Mouse (Mus musculus) splenic B cell, adult 2 months (primary cell): ENCODE measurements around the gene Ccdc32.

ENCODE experiments used
- DNase-seq: peaks from one replicate; pipeline ENCODE4 v3.0.0-alpha.2; 2011; ENCODE audit warnings: low read depth, low spot score
- H3K27me3 ChIP-seq: 2 replicates; pipeline ENCODE4 v1.6.1; 2012; ENCODE audit warnings: mild to moderate bottlenecking, low read length, moderate library complexity, mixed read lengths; ENCODE audit not compliant: control insufficient read depth, poor library complexity, insufficient read depth, severe bottlenecking
- H3K36me3 ChIP-seq: 2 replicates; pipeline ENCODE4 v1.6.1; 2012; ENCODE audit warnings: mild to moderate bottlenecking, low read length, moderate library complexity, mixed read lengths; ENCODE audit not compliant: control insufficient read depth, poor library complexity, insufficient read depth, severe bottlenecking

Gene Ccdc32

DNA sequence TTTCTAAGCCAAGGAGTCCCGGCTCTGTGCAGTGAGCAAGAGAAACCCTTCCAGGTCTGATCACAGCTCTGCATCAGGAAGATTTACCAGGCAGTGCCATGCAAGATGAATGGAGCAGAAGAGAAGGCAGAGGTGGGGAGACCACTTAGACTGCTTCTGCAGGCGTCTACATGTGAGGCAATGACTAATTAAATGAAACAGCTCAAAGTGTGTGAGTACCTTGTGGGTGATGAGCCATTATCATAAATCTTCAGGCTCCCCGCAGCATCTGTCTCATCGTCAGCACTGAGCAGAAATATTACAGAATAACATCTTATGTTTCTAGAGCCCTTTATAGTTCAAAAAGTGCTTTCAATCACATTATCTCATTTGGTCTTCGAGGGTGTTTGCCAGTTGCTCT lies 33.7 kb downstream of the Ccdc32 start:
- no peak for DNase-seq
- H3K27me3 ChIP-seq, result no peaks in the 10 kb centered on the region
- no peaks in the 10 kb centered on the region for H3K36me3 ChIP-seq

DNA sequence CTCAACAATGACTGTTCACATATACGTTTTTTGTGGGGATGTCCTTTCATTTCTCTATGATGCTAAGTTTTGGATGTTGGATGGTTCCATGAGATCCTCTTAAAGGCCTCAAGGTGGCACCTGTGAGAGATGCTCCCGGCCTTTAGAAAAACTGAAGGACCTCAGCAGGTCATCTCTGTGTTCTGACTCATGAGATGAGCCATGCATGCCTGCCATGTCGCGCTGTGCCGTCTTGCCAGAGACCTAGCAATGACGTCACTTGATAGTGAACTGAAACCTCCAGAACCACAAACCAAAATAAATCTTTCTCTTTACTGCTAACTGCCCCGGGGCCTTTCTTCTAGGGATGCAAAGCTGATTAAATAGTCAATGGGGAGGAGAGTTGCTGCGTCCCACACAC lies 45.4 kb downstream of the Ccdc32 start:
- DNase-seq, result peak; percentile 48
- Histone ChIP-seq H3K36me3 (no peaks in the 10 kb centered on the region), H3K27me3 (no peaks in the 10 kb centered on the region)

DNA sequence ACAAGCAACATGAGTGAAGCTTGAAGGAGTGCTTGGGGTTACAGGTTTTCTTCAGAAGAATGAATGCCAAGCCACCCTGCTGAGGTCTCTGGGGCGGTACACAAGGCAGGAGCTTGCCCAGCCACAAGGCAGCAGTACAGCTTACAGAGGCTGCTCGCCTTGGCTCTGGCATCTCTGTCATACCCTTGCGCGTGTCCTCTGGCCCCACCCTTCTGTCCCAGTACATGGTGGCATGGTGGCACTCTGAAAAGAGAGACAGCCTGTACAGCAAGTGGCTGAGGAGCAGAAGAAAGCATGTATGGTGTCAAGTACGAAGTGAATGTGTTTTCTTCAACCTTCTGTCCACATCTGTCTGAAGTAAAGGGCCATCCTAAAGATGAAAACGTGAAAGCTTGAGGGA lies 48.4 kb downstream of the Ccdc32 start:
- no peaks in the 10 kb centered on the region for H3K27me3 ChIP-seq
- H3K36me3 ChIP-seq, result no peaks in the 10 kb centered on the region
- DNase-seq, result no peak

DNA sequence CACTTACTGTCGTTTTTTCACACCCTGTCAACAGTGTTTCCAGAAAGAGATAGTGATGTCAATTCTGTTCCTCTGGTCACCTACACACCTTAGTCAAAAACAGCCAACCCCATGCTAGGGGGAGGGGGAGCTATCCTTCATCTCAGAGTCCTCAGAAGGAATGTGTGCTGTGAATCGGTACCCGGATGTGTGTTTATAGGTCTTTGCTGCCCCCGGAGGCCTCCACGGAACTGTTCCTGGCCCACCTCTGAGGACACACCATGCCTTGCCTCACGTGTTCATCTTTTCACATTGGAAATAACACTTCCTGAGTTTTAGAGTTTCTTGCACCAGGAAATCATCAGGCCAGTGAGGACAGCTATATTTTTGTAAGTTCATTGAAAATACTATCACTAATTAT lies 51.1 kb downstream of the Ccdc32 start:
- peak; percentile 36 for DNase-seq
- H3K27me3 ChIP-seq, result no peaks in the 10 kb centered on the region
- H3K36me3 ChIP-seq, result no peaks in the 10 kb centered on the region

DNA sequence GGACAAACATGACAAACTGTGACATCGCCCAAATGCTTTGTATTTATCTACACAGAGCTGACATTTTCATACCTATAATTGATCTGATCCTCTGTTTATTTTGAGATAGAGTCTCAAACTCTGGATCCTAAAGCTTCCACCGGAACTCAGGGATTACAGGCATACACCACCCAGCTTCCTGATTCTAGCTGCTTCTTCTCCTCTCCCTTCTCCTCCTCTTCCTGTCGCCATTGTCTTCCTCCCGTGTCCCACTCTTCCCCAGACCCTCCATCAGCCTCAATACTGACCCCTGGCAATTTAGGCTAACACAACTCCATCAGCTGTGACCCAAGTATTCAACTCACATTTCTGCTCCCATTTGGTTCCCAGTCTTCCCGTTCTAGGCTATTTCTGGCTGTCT lies 52.3 kb downstream of the Ccdc32 start:
- no peaks in the 10 kb centered on the region for H3K36me3 ChIP-seq
- no peak for DNase-seq
- H3K27me3 ChIP-seq, result no peaks in the 10 kb centered on the region

DNA sequence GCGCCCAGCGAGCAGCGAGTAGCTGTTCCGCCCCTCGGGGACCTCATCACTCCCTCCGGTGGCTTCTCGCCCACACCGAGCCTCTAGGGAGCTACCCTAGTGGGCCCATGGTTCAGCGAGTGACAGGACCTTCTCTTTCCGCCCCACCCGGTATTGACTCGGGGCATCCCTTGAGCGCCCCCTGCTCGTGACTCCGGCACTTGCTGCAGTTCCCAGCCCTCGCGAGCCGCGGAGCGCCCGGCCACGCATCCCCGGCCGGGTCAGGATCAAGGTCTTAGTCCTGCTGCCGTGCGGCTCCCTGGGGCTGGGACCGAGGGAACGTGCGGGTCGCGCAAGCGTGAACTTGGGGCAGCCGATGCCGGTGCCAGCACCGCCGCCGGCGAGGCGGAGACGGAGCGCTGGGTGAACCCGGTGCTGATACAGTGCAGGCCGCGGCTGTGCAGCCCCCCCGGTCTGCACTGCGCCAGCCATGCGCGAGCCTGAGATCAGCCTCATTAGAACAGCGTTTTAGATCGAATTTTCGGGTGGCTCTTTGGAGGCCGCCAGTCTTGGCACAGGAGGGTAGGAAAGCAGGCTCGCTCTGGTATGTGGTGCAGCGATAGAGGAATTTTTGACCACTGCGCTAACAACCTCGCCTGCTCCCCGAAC lies 52.8 kb downstream of the Ccdc32 start:
- Histone ChIP-seq H3K27me3 (no peaks in the 10 kb centered on the region), H3K36me3 (no peaks in the 10 kb centered on the region)
- peak; percentile 96 for DNase-seq

DNA sequence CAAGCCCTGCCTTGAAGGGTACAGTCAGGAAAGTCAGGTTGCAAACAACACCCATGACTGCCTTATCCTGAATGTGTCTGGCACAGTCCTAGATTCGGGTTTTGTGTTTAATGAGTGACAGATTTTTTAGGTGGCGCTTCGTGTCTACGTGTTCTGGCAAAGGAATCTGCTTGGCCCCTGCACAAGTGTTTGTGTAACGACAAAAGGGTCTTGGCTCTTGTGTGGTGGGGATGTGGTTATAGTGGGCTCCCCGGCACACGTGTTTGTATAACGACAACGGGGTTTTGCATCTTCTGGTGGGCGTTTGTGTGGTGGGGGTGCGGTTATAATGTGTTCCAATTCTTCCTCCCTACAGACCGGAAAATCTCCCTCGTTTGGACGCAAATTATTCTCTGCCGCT lies 53.3 kb downstream of the Ccdc32 start:
- no peak for DNase-seq
- no peaks in the 10 kb centered on the region for H3K27me3 ChIP-seq

DNA sequence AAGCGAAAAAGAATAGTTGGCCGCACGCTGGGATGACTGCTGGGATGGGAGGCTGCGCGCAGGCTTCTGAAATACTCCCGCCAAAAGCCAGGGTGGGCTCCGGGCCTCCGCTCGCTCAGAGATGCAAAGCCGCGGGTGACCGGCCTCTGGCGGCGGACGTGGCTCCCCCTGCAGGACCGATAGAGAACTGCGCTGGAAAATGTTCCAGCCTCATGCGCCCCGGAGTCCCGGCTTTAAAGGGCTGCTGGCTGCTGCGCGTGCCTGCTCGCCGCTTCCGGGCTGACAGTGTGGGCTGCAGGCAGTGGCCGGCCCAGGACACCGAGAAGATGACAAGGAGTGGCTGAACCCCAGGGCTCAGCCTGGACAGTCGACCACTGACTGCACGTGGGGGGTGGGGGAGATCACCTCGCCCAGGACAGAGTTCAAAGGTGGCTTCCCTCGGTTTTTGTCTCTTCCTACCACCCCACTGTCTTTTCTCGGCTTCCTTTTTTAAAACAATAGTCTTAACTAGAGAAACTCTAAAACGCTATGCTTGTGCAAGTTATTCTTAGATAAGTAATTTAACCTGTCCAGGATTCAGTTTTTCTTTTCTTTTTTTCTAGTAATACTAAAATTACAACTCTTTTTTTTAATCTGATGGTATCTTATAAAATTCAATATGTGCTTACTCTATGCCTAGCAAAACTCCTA lies 56.4 kb downstream of the Ccdc32 start:
- Histone ChIP-seq H3K36me3 (no peaks in the 10 kb centered on the region), H3K27me3 (no peaks in the 10 kb centered on the region)
- DNase-seq, result peak; percentile 88

More for the DNA sequence above, 53.3 kb downstream of the Ccdc32 start:
- no peaks in the 10 kb centered on the region for H3K36me3 ChIP-seq

DNA sequence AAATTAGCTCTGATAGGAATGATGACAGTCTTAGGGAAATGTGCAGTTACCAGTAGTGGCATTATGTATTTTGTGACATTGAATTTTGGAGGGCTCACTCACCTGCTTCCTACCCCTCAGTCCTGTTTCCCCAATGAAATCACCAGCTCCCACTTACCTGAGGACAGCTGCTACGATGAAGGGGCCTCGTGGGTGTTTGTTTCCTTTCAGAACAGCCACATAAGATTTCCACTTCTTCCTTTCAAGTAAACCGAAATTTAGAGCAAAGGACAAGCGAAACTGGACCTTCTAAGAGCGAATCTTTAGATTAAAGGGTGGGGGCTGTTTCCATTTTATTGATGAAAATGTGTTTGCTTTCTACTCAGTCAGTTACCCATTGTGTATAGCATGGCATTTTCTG lies 57.1 kb downstream of the Ccdc32 start:
- H3K36me3 ChIP-seq, result no peaks in the 10 kb centered on the region
- no peaks in the 10 kb centered on the region for H3K27me3 ChIP-seq
- DNase-seq, result no peak

DNA sequence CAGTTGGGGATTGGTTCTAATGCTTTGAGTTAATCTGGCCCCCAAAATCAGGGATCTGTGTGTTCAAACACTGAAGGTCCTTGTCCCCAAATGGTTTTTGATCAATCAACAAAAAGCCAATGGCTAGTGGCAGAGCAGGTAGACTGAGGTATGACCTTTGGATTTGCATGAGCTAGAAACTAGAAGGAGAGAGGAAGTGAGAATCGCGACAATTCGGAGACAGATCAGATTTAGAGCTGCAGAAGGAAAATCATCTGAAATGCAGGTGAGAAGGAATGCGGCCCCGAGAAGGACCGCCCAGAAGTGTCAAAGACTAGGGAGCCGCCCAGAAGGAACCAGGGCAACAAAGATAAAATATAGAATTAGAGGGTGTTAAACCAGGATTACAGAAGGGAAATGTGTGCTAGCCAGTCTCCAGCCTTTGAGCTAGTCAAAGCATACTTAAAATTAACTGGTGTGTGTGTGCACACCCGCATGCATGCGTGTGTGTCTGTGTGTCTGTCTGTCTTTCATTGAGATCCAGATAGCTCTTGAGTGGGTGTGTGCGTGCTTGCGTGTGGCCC lies 59.5 kb downstream of the Ccdc32 start:
- H3K27me3 ChIP-seq, result no peaks in the 10 kb centered on the region
- no peaks in the 10 kb centered on the region for H3K36me3 ChIP-seq
- DNase-seq, result no peak
